Mouse (Mus musculus): Measurements from ENCODE around the gene Dnajc3. TPM values are rescaled to one million over a fixed set of nuclear protein-coding genes. Genes with fewer than 3 reads are reported as not detected.
A peak's percentile ranks its signal among the peaks of the same experiment; 100 is the strongest.

The Dnajc3 gene
- polyA plus RNA-seq, 1 experiment: 22.2 TPM

DNA sequence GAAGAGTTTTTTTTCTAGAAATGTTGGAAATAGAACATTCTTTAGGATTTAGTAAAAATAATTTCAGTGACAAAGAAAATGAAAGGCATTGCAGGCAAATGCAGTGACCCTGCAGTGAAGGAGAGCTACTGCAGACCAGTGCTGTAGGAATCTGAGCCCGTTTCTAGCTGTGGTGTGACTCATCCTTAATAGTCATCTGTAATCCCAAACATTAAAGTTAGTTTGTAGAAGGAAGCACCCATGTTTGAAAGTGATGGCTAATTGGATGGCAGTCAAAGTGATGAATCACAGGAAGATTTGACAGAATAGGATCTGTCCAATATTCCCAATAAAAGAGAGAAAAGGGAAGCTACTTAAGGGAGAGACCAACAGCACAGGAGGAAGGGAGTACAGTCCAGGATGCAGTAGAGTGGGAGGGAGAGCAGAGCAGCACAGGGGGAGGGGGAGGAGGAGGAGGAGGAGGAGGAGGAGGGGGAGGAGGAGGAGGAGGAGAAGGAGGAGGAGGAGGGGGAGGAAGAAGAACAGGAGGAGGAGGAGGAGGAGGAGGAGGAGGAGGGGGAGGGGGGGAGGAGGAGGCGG lies 90.0 kb downstream of the Dnajc3 start:
- DNase-seq (ENCODE audit: extremely low spot score in 1 of 2, low spot score in 1 of 2): peak in 1 of 2 experiments; percentile 46

Other genes starting within 250 kb of the Dnajc3 start
- 5.0 and 5.7 TPM in 2 replicates for gene Abcc4, start 231.8 kb upstream of the Dnajc3 start, polyA plus RNA-seq (2012; rRNA removed)
- gene Cldn10, start 150.1 kb upstream of the Dnajc3 start, polyA plus RNA-seq (2012; rRNA removed): 28.5 and 32.5 TPM in 2 replicates
- gene Dzip1, start 12.5 kb upstream of the Dnajc3 start, polyA plus RNA-seq (2012; rRNA removed): 112 and 121 TPM in 2 replicates
- gene Uggt2, start 161.5 kb downstream of the Dnajc3 start, polyA plus RNA-seq (2012; rRNA removed): 43.0 and 46.6 TPM in 2 replicates
- 10.0 and 11.1 TPM in 2 replicates for gene Hs6st3, start 200.4 kb downstream of the Dnajc3 start, polyA plus RNA-seq (2012; rRNA removed)